Mouse (Mus musculus) left cerebral cortex, adult 9 months (tissue): ENCODE results near the gene E130114P18Rik.

Source experiments
- DNase-seq, 2 experiments: peaks; one replicate each; pipeline ENCODE4 v3.0.0; 2022; ENCODE audit warnings: low spot score in 2 of 2

The E130114P18Rik gene

DNA sequence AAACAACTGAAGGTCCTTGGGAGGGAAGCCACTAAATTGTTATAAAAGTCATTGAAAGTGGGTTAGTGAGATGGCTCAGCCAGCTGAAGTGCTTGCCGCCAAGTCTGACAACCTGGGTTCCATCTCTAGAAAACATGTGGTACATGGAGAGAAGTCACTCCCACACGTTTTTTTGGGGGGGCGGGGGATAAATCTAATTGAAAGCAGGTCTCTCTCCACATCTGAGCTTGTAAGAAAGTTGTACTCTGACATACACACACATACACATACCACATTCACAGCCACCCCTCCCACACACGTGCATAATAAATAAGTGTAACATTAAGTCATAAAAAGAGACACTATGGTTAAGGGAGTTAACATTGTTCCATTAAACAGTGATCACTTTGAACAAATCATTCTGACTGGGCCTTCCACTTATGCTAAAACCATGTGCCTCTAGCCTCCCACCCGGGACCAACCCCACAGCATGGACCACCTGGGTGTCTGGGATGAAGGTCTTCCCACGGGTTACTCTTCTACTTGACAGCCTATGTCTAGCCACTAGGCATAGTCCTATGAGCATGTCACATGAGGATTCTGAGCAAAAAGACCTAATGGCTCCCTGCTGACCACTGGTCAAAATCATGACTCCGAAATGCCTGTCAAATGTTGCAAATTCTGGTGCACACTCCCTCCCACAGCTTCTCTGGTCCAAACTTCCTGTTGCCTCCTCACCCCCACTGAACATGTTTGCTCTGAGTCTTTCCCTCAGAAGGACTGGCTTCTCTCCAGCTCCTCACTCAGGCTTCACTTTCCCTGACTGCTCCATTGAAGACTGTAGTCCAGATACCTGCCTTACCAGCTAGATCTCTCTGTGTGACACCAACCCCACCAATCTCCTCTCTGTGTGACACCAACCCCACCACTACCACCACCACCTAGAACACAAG lies 80.9 kb downstream of the E130114P18Rik start:
- DNase-seq: no peak

GRCm38 (mm10) chr4:97695414-97696040 lies 82.4 kb downstream of the E130114P18Rik start:
- DNase-seq: no peak

DNA sequence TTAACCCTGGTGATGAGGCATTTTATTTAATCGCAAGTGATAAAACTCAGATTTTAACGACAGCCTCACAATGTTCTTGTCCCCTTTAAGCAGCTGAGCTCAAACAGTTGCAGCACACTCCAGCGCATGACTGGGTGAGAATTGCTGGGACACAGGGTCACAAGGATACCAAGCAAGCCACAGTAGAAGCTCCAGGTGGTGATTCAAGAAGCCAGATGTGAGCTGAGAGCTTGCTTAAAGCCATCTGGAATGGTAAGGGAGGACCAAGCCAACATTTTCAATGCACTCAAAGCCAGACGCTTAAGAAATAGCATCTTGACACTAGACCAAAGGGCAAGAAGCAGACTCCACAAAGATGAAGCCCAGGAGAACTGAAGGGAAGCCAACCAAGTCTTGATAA lies 83.9 kb downstream of the E130114P18Rik start:
- DNase-seq: no peak

GRCm38 (mm10) chr4:97693054-97693453 lies 84.8 kb downstream of the E130114P18Rik start:
- DNase-seq: no peak

DNA sequence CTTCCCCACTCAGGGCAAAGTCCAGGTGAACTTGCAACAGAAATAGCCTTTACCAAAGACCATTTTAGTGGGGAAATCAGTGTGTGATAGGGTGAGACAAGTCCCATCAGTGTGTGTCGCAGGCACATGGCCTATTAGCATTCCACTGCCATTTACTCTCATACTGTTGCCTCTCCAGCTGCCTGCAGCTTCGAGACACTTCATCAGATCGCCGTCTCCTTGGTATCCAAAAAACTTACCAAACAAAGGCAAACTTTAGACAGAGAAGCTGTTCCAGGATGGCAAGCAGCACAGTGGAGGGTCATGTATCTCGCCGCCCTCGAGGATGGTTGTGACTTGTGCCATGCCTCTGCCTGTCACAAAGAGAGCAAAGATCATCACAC lies 87.5 kb downstream of the E130114P18Rik start:
- no peak for DNase-seq

DNA sequence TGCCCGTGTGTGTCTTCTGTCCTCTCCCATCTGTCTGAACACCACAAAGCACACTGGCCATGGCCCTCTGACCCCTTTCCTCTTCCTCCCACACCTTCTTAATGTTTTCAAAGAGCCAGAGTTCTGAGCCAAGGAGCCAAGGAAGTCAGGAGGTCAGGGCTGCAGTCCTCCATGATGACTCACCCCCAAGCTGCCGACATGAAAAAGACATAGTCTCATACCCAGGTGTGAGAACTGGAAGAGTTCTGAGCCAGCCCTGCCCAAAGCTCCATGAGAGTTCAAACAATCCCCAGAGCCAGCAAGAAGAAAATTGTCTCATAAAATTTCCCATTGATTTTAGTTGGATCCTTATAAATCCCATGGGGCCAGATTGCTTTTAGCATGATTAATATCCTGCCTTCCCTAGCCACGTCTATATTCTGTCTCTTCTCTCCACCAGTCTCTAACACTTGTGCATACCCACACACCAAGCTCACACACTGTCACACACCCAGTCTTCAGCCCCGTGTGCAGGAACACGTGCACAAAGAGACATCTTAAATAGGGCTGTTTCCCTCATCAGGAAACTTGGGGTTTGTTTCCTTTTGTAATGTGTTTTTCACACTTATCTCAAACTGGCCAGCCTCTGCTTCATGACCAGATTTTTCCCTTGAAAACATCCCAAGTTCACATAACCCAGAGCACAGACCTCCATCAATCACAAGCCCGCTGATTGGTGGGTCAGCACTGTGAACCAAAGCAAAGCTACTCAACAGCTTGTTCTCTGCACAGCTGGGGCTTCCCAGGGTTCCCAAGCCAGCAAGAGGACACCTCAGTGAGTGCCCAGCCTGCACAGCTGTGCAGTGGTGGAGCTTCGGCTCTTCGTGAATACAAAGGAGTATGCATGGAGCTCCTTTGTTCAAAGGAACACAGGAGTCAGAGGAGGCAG lies 88.2 kb downstream of the E130114P18Rik start:
- no peak for DNase-seq

GRCm38 (mm10) chr4:97686020-97686419 lies 91.9 kb downstream of the E130114P18Rik start:
- DNase-seq: no peak

DNA sequence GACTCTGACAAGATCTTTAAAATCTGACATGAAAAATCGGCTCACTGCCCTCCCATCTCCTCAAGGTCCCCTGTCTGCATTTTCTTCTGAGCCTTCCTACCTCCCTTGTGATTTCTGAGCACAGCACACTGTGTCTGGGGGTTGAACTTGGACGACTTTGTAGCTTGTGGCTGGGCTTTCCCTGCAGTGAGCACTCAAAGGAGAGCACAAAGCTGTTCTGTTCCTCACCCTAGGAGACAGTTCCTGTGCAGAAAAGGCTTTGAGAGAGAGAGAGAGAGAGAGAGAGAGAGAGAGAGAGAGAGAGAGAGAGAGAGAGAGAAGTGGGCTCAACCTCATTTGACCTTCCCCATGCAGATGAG lies 101.3 kb downstream of the E130114P18Rik start:
- DNase-seq: no peak

GRCm38 (mm10) chr4:97675741-97676578 lies 101.9 kb downstream of the E130114P18Rik start:
- DNase-seq: no peak

- DNase-seq: no peak
Measured at GRCm38 (mm10) chr4:97673854-97674510, 103.9 kb downstream of the E130114P18Rik start.

- DNase-seq: no peak
Measured at GRCm38 (mm10) chr4:97672501-97672900, 105.4 kb downstream of the E130114P18Rik start.

DNA sequence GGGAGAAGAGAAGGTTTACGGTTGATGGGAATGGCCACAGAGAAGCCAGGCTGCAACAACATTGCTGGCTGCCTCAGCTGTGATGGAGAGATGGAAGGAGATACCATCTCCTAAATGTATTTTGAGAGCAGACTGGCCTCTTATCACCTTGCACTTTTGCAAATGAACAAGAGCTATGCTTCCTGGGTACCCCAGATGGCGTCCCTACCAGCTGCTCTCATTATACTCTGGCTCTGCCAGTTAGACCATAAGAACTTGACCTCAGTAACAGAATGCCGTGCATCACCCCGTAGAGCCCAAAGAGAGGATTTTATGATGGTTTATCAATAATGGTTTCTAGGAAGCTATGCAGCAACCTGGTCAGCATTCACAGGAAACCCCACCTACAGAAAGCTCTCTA lies 106.0 kb downstream of the E130114P18Rik start:
- no peak for DNase-seq

DNA sequence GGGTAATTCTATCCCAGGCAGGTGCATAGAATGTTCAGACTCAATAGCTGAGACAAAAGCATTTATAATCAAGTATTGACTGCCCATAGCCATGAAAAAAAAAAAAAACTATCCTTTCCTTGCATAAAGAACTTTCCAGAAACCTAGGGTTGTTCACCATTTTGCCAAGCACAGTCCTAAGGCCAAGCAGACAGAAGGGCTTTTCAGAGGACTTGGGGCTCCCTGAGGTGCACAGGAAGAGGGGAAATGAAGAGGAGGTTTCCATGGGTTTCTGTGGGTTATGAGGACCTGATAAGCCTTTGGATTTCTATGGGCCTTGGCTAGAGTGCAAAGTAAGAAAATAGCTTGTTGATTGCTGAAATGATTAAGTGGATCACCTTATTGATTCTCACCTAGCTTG lies 107.5 kb downstream of the E130114P18Rik start:
- no peak for DNase-seq

GRCm38 (mm10) chr4:97669808-97670207 lies 108.1 kb downstream of the E130114P18Rik start:
- no peak for DNase-seq

DNA sequence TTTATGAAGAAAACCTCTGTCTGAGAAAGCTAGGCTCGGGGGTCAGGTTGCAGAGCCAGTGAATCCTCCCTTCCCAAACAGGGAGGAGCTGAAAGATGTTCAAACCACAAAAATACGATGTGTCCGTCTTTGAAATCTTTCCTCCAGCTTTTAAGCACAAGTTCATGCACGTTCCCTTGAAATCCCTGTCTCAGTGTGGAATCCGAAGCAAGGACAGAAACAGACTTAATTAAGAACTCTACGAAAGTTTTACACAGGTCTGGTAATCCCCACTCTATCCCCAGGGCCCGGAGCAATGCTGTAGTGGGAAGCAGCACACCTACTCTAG lies 112.5 kb downstream of the E130114P18Rik start:
- no peak for DNase-seq

DNA sequence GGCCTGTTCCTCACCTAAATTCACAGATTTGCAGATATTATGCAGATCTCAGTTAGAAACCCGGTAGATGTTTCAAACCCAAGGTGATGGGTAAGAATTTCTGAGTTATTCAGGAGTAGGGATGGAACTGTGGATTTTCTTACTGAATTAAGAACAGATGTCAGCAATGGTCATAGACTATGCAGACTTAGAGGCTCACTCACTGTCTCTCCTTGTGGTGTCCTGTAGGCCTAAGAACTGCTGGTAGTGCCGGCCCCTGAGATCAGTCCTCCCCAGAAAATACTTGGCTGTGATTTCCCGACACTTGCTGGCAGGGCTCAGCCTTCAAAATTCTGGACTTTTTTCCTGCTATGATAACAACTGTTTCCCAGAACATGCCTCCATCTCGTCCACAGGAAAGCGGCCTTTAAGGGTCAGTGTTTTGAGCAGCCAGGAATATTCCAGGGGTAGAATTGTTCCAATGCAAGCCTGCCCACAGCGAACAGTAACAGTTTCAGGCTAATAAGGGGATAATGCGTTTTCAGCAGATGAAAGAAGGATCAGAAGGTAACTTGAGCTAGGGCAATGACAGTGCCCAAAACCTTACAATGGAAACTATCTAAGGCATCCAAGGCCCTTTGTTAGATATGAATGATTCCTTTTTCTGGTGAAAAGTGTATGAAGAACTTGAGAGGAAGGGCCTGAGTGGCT lies 113.0 kb downstream of the E130114P18Rik start:
- no peak for DNase-seq

GRCm38 (mm10) chr4:97663922-97664321 lies 114.0 kb downstream of the E130114P18Rik start:
- DNase-seq: no peak

GRCm38 (mm10) chr4:97662841-97663240 lies 115.0 kb downstream of the E130114P18Rik start:
- DNase-seq: no peak

- no peak for DNase-seq
Measured at GRCm38 (mm10) chr4:97661611-97662273, 116.1 kb downstream of the E130114P18Rik start.

DNA sequence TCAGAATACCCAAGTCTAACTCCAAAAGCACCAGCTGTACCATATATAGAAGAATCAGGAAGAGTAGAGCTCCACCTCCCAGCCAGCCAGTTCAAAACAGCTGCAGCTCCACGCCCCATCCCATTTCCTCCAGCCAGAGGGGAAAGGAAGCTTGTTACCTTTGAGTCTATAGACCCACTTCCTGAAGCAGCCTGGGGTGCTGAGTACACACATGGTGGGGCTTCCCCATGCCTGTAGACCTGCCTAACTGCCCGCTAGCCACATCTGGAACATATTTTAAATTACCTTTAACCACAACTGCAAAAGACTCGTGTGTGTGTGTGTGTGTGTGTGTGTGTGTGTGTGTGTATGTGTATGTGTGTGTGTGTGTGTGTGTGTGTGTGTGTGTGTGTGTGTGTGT lies 120.3 kb downstream of the E130114P18Rik start:
- no peak for DNase-seq
